Mouse (Mus musculus) lung, postnatal 0 days (tissue): Measurements from ENCODE around the gene Foxs1. TPM values are rescaled to one million over a fixed set of nuclear protein-coding genes. Genes with fewer than 3 reads are reported as not detected.

Experiments used
- ATAC-seq: fragments of 200-750 bp; cut with Nextera tagmentation; 2 replicates; pipeline ENCODE4 v1.8.0; 2017; ENCODE audit warnings: moderate library complexity
- DNase-seq: peaks from one replicate; pipeline ENCODE4 v3.0.0-alpha.2; 2016; ENCODE audit warnings: low spot score
- H3K27ac ChIP-seq: fragments of 300-500 bp; sonication (generic); 2 replicates; pipeline ENCODE4 v1.5.1; 2014; ENCODE audit warnings: antibody characterized with exemption, mild to moderate bottlenecking, low read length, mixed read lengths
- H3K27me3 ChIP-seq: fragments of 300-500 bp; sonication (generic); replicated peaks from 2 replicates; pipeline ENCODE4 v1.6.1; 2014; ENCODE audit warnings: low read length, mixed read lengths; ENCODE audit not compliant: insufficient read depth
- H3K36me3 ChIP-seq: fragments of 300-500 bp; sonication (generic); 2 replicates; pipeline ENCODE4 v1.6.1; 2014; ENCODE audit warnings: low read length, mixed read lengths; ENCODE audit not compliant: insufficient read depth
- H3K4me1 ChIP-seq: fragments of 300-500 bp; sonication (generic); 2 replicates; pipeline ENCODE4 v1.6.1; 2014; ENCODE audit warnings: antibody characterized with exemption, low read depth, low read length, mixed read lengths; ENCODE audit not compliant: insufficient read depth
- H3K4me2 ChIP-seq: fragments of 300-500 bp; sonication (generic); replicated peaks from 2 replicates; pipeline ENCODE4 v1.6.1; 2014; ENCODE audit warnings: low read depth, mild to moderate bottlenecking, low read length, moderate library complexity, mixed read lengths
- H3K4me3 ChIP-seq: fragments of 300-500 bp; sonication (generic); 2 replicates; pipeline ENCODE4 v1.5.1; 2014; ENCODE audit warnings: low read depth, low read length
- H3K9ac ChIP-seq: fragments of 300-500 bp; sonication (generic); replicated peaks from 2 replicates; pipeline ENCODE4 v1.6.1; 2014; ENCODE audit warnings: low read depth, mild to moderate bottlenecking
- H3K9me3 ChIP-seq: fragments of 300-500 bp; sonication (generic); 2 replicates; pipeline ENCODE4 v1.6.1; 2016; ENCODE audit warnings: low read length, mixed read lengths
- CTCF ChIP-seq: IDR thresholded peaks from 2 replicates; pipeline ENCODE4 v1.5.1; 2016; ENCODE audit warnings: antibody characterized with exemption, mild to moderate bottlenecking
- EP300 ChIP-seq: IDR thresholded peaks from 2 replicates; pipeline ENCODE4 v1.6.1; 2016; ENCODE audit warnings: antibody characterized with exemption, mild to moderate bottlenecking, control low read depth
- WGBS: fragments of 180-500 bp; shearing (Covaris S2); extraction: QIAGEN DNeasy Blood & Tissue Kit; methylation state at CpG from one replicate; pipeline ENCODE4 v1.1.7; 2014; 5-methylcytosine and 5-hydroxymethylcytosine counted together
- polyA plus RNA-seq: library from polyadenylated mRNA; unstranded; fragments of >200 nt; fragmentation: Nextera tagmentation; extraction: Ambion mirVana; gene quantifications from 2 replicates; pipeline ENCODE4 v1.2.1, GENCODE M21; 2015

Foxs1 gene
- polyA plus RNA-seq, 1 experiment from 2014 or later: 13.2 TPM

- no peak for ATAC-seq
- H3K4me3 ChIP-seq: no peak overlapping the region
- H3K9me3 ChIP-seq: no peaks in the 10 kb centered on the region
- DNase-seq: no peak
- no peaks in the 10 kb centered on the region for H3K36me3 ChIP-seq
- H3K27me3 ChIP-seq: peaks cover 2% of the 10 kb centered on the region; the same call in 1 of the 2 replicates
- no peak overlapping the region for H3K4me2 ChIP-seq
- H3K9ac ChIP-seq: no peak overlapping the region
- H3K27ac ChIP-seq: no peak overlapping the region
- H3K4me1 ChIP-seq: no peaks in the 10 kb centered on the region
- no peak for TF ChIP-seq EP300
- no peak for TF ChIP-seq CTCF
- 47% methylated on average over 9 of the region's 9 CpGs for WGBS
Measured at GRCm38 (mm10) chr2:152906274-152907037, 26.6 kb downstream of the Foxs1 start.

GRCm38 (mm10) chr2:152905036-152905829 is 27.8 kb downstream of the Foxs1 start:
- H3K4me1 ChIP-seq: no peaks in the 10 kb centered on the region
- no peaks in the 10 kb centered on the region for H3K27me3 ChIP-seq
- H3K9me3 ChIP-seq: no peaks in the 10 kb centered on the region
- no peak for TF ChIP-seq EP300
- TF ChIP-seq CTCF: no peak
- no peak overlapping the region for H3K27ac ChIP-seq
- DNase-seq: peak; percentile 41
- no peaks in the 10 kb centered on the region for H3K36me3 ChIP-seq
- WGBS: 36% methylated on average over 11 of the region's 11 CpGs
- ATAC-seq: peak; percentile 37
- no peak overlapping the region for H3K4me2 ChIP-seq
- no peak overlapping the region for H3K9ac ChIP-seq
- H3K4me3 ChIP-seq: no peak overlapping the region

- WGBS: 46% methylated on average over 5 of the region's 5 CpGs
- no peak overlapping the region for H3K27ac ChIP-seq
Measured at GRCm38 (mm10) chr2:152904127-152904643, 28.8 kb downstream of the Foxs1 start.

GRCm38 (mm10) chr2:152903586-152903985 is 29.4 kb downstream of the Foxs1 start:
- WGBS: 68% methylated on average over 4 of the region's 4 CpGs
- DNase-seq: no peak

More at GRCm38 (mm10) chr2:152904127-152904643, 28.8 kb downstream of the Foxs1 start:
- Histone ChIP-seq H3K36me3 (no peaks in the 10 kb centered on the region), H3K4me1 (no peaks in the 10 kb centered on the region), H3K27me3 (no peaks in the 10 kb centered on the region), H3K4me2 (no peak overlapping the region), H3K4me3 (no peak overlapping the region), H3K9ac (no peak overlapping the region), H3K9me3 (no peaks in the 10 kb centered on the region)
- peak; percentile 29 for ATAC-seq
- no peak for TF ChIP-seq EP300
- no peak for TF ChIP-seq CTCF
- DNase-seq: no peak

GRCm38 (mm10) chr2:152902658-152903057 is 30.4 kb downstream of the Foxs1 start:
- H3K4me3 ChIP-seq: no peak overlapping the region
- no peaks in the 10 kb centered on the region for H3K4me1 ChIP-seq
- H3K36me3 ChIP-seq: no peaks in the 10 kb centered on the region
- no peak overlapping the region for H3K9ac ChIP-seq
- H3K9me3 ChIP-seq: no peaks in the 10 kb centered on the region
- H3K4me2 ChIP-seq: no peak overlapping the region
- H3K27ac ChIP-seq: no peak overlapping the region
- DNase-seq: no peak
- ATAC-seq: no peak
- H3K27me3 ChIP-seq: no peaks in the 10 kb centered on the region
- TF ChIP-seq EP300: no peak
- no peak for TF ChIP-seq CTCF
- WGBS: 52% methylated on average over 3 of the region's 3 CpGs

More at GRCm38 (mm10) chr2:152903586-152903985, 29.4 kb downstream of the Foxs1 start:
- no peak for TF ChIP-seq EP300
- H3K4me3 ChIP-seq: no peak overlapping the region
- H3K27ac ChIP-seq: no peak overlapping the region
- no peak overlapping the region for H3K9ac ChIP-seq
- H3K9me3 ChIP-seq: no peaks in the 10 kb centered on the region
- no peak overlapping the region for H3K4me2 ChIP-seq
- ATAC-seq: no peak
- H3K36me3 ChIP-seq: no peaks in the 10 kb centered on the region
- H3K27me3 ChIP-seq: no peaks in the 10 kb centered on the region
- H3K4me1 ChIP-seq: no peaks in the 10 kb centered on the region

GRCm38 (mm10) chr2:152901296-152901695 is 31.7 kb downstream of the Foxs1 start:
- H3K27me3 ChIP-seq: no peaks in the 10 kb centered on the region
- no peaks in the 10 kb centered on the region for H3K9me3 ChIP-seq
- DNase-seq: no peak
- H3K27ac ChIP-seq: no peak overlapping the region
- no peaks in the 10 kb centered on the region for H3K36me3 ChIP-seq
- no peaks in the 10 kb centered on the region for H3K4me1 ChIP-seq
- no peak for TF ChIP-seq CTCF
- TF ChIP-seq EP300: no peak
- 89% methylated on average over 15 of the region's 15 CpGs for WGBS
- no peak overlapping the region for H3K4me2 ChIP-seq
- no peak overlapping the region for H3K4me3 ChIP-seq
- no peak overlapping the region for H3K9ac ChIP-seq
- ATAC-seq: no peak
